Mouse (Mus musculus) adipose tissue, adult 10 weeks (tissue): Measurements from ENCODE around the gene Plagl2. TPM values are rescaled to one million over a fixed set of nuclear protein-coding genes. Genes with fewer than 3 reads are reported as not detected.

Experiments used
- polyA plus RNA-seq: library from polyadenylated mRNA; stranded (reverse); fragments of 350-450 nt; fragmentation: Illumina TruSeq; extraction: RNeasy Lipid Tissue Mini Kit (QIAGEN cat#74804); gene quantifications from one replicate; pipeline ENCODE4 v1.2.3, GENCODE M21; 2014; ENCODE audit warnings: low read depth, low replicate concordance

The Plagl2 gene
- 8.0 TPM for polyA plus RNA-seq

GRCm38 (mm10) chr2:153241250-153242014 is at the start of gene Plagl2, which contains the start of gene Pofut1:
Gene Plagl2 (minus strand): TSS chr2:153241426.
Gene Pofut1 (plus strand): TSS chr2:153241533.

DNA sequence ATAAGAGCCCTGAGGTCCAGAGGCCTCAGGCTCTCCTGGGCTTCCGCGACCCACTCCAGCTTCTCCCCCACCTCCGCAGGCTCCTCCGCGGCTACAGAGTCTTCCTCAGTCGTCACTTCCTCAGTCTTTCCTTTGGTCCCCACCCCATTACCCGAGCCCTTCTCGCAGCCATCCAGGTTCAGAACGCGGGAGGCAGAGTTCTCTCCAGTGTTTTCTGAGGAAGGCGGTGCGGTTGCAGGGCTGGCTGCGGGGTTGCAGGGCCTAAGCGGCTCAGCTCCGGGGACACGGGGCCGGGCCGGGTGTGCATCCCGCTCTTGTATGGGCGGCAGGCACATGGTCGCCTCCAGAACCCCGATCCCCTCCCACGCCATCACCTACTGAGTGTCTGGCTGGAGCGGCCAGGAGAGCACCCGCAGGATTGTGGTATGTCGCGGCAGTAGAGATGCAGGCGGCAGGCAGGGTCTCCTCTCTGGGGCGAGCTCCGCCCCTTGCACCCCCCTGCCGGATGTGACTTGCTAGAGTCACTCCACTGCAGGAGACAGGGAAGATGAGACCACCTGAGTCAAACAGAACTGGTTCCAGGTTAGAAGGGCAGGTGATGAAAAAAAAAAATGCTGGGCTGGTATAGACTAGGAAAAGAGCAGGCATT is 16.2 kb downstream of the Plagl2 start, which contains the start of gene Tspyl3:
TSS of gene Tspyl3 (minus strand) at position 496 of the 649 bp plus-strand sequence.

Other genes starting within 250 kb of the Plagl2 start
- 219 TPM for gene Pdrg1, start 226.0 kb downstream of the Plagl2 start, polyA plus RNA-seq
- 4.2 TPM for gene Xkr7, start 209.6 kb downstream of the Plagl2 start, polyA plus RNA-seq
- 11.4 TPM for gene Ccm2l, start 175.5 kb downstream of the Plagl2 start, polyA plus RNA-seq
- gene Hck, start 133.0 kb downstream of the Plagl2 start, polyA plus RNA-seq: 2.9 TPM
- 66.5 TPM for gene Tm9sf4, start 80.1 kb downstream of the Plagl2 start, polyA plus RNA-seq
- 3.0 TPM for gene Tspyl3, start 16.0 kb downstream of the Plagl2 start, polyA plus RNA-seq
- gene Pofut1, start 107 bp upstream of the Plagl2 start, polyA plus RNA-seq: 16.7 TPM
- gene Kif3b, start 50.0 kb upstream of the Plagl2 start, polyA plus RNA-seq: 17.4 TPM
- gene Asxl1, start 104.4 kb upstream of the Plagl2 start, polyA plus RNA-seq: 18.3 TPM